Mouse (Mus musculus) liver (tissue): ENCODE measurements at regions not wholly inside any gene's neighbourhood (a gene's known extent, or its start where the extent isn't known, plus 50 kb on each side); places are given as distances from the start of the nearest gene placed in this dataset.

Source experiments
- DNase-seq: peaks from one replicate; pipeline ENCODE4 v3.0.0-alpha.2; 2020; ENCODE audit warnings: mixed read lengths

- DNase-seq: no peak
These were observed 645.4 kb upstream of the Cited2 start for GRCm38 (mm10) chr10:17077580-17077979.

GRCm38 (mm10) chr10:17080818-17081217 is 642.2 kb upstream of the Cited2 start:
- DNase-seq: no peak

- no peak for DNase-seq
These were observed 640.1 kb upstream of the Cited2 start for GRCm38 (mm10) chr10:17082926-17083325.

DNA sequence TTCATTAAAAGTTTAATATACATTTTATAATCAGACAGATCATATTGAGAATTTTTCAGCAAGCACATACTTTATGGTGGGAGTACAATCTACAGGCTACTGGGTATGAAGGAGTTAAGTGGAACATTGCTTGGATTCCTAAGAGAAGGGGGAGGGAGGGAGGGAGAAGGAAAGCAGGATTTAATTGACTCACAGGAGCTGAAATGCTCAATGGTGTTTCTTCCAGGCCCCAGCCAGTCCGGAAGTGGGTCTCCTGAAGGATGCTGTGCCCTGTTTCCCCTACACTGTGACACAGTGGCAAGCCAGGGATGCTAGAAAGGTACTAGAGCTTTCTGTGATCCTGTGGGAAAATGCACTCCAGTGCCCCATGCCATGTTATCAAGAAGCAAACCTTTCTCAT is 621.0 kb upstream of the Cited2 start:
- no peak for DNase-seq

- no peak for DNase-seq
These were observed 619.6 kb upstream of the Cited2 start for GRCm38 (mm10) chr10:17103416-17103815.

DNA sequence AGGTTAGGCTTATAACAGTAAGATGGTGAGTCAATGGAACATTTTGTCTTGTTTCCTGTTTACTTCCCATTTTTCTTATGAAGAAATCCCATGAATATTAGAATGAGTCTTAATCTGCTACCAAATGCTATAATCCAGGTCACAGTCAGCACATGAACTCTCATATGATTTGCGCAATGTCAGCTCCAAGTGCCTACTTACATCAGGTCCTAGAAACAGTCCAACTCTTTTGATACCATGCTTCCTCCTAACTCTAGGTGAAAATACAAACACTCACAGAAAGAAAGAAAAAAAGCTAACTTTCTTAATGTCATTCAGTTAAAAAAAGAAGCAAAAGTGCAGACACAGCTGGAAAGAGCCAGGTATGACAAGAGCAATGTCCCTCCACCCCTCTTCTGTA is 616.2 kb upstream of the Cited2 start:
- DNase-seq: no peak

DNA sequence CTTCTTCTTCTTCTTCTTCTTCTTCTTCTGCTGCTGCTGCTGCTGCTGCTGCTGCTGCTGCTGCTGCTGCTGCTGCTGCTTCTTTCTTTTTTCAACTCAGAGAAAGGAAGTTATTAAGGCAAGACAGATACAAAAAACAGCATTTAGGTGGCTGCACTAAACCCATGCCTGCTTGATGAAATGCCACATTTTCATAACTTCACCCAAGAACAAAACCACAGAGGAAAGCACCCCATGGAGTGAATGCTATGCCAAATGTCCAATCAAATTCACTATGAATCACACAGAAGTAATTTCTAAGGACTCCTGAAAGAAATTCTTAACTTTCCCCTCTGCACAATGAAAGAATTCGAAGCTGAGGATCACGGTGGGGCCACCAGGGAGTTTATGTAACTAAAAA is 611.9 kb upstream of the Cited2 start:
- no peak for DNase-seq

DNA sequence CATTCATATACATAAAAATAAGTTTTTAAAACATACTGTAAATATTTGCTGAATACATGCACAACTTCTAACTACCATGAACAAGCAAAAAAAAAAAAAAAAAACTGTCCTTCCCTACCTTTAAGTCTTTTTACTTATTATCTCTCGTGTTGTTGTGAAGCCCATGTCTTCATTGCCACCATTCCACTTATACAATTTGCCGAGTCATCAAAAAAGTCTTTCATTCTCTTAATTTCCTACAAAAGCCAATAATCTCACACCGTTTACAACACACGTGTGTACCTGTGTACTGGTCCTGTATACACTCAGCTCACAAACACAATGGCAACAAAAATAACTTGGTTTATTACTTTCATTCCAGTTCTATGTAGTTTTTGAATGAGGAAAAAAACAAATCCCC is 608.2 kb upstream of the Cited2 start:
- DNase-seq: no peak

GRCm38 (mm10) chr10:17129391-17130163 is 593.4 kb upstream of the Cited2 start:
- DNase-seq: no peak

DNA sequence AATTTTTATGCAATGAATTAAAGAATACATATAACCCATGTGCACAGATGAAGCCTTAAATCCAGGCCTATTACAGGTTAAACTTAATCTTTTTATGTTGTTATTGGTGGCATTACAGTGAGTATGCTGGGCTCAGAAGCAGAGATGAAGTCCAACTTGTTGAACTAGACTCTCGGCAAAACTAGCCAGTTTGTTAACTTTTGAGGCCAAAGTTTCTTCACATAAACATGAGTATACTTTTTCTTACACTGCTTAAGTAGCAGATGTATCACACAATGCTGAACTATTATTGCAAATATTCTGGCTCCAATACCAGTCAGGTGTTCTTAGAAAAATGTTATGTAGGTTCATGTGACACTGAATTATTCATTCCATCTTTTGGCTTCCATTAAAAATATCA is 592.4 kb upstream of the Cited2 start:
- no peak for DNase-seq

DNA sequence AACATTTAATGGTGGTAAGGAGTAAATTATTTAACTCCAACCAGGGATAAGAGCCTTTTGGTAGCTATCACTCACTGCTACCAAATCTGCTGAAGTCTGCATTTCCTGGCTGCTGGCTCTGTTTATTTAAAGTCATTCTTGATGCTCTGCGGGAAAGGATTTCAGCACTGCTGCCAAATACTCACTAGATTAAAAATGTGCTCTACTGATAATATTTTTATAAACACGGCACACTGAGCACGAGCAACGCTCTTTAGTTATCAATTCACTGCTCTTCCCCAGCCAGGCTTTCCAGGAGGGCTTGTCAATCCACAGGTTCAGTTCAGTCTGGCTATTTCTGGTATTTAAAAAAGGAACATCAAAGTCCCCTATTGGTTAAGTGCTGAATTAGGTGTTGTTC is 591.3 kb upstream of the Cited2 start:
- no peak for DNase-seq

DNA sequence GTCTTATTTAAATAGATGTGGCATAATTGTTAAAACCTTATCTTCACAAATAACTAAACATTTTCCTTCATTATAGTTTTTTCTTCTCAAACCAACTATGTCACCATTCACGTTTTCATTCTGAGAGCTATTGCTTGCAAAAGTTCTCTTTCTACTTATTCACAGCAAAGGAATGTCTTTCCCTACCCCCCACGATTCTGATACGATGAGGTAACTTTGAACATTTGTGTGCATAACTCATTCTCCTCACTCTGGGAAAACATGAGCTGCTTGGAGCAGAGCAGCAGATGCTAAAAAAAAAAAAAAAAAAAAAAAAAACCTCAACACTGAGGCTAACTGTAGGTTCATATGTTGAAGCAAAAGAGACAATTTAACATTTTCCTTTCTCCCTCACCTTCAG is 547.6 kb upstream of the Cited2 start:
- DNase-seq: no peak

DNA sequence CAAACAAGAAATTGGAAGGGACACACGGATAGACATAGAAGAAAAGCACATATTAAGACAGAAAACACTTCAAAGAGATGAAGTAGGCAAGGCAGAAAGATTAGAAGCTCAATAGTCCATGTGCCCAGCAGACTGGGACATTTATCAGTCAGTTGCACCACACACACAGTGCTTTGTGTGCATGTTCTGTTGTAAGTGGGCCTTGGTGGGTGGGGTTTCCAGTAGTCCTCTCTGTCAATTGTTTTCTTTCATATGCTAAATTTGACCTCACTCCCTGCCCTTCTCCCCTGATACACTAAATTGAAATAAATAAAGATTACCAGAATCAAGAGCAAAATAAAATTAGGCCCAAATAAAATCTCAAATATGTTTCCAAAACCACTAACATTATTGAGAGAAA is 546.0 kb upstream of the Cited2 start:
- no peak for DNase-seq

DNA sequence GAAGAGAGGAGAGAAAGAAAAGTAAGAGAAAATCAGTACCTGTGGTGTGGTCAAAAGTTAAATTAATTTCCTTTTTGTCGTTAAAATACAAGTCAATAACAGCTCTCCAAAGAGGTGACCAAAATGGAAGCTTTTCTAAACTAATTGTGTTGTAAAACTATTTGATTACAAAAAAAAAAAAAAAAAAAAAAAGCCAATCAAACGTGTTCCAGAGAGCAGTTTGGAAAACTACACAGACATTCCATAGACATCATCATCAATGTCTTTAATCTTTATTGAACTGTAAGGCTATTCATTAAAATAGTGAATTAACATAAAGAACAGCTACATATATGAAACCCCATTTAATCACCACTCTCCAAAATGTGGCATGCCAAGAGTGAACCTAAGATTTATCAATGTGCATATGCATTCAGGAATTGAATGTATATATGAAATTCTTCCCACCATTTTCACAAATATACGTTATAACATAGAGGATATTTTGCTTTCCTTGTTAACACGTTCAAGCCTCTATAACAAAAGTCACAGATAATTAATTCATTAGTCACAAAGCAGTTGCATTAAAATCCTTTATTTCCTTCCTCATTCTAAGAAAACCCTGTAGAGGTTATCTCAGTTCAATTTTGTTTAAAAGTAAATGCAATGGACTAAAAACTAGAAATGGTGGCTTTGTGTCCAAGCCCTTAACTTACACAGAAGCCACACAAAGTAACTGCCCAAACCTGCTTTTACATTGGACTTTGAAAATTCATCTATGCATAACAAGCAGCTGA is 545.3 kb upstream of the Cited2 start:
- DNase-seq: no peak

GRCm38 (mm10) chr10:17178627-17179026 is 544.4 kb upstream of the Cited2 start:
- no peak for DNase-seq

GRCm38 (mm10) chr10:17184418-17184817 is 538.6 kb upstream of the Cited2 start:
- DNase-seq: no peak

DNA sequence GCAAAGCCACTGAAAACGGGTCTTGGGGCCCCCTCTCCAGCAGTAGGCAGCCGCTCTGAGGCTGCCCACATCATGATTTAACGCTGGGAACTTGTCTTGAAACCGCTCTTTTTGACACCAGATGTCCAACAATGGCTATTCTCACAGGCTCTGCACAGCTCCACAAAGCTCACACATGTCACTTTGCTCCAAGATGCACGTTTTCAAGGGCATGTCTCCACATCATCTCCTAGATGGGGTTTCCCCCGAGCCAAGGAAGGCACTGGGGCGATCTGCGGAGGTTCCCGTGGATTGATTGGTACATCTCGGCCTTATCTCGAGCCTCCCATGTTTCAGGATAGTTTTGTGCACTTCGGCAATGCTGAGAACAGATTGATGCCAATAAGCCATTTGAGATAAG is 526.8 kb upstream of the Cited2 start:
- no peak for DNase-seq

GRCm38 (mm10) chr10:17196636-17197035 is 526.4 kb upstream of the Cited2 start:
- DNase-seq: no peak

GRCm38 (mm10) chr10:17200524-17201426 is 522.2 kb upstream of the Cited2 start:
- no peak for DNase-seq

DNA sequence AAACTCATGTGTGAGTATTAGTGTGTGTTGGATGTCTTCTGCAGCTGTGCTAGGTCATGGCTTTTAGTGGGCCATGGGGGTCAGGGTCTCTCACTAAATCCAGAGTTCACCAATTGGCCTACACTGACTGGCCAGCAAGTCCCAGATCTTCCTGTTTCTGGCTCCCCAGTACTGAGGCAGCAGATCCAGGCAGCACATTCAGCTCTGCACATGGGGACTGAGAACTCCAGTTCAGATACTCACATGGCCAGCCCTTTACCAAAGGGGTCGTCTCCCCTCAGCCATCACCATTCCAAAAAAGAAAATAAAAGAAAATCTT is 521.6 kb upstream of the Cited2 start:
- DNase-seq: no peak

- no peak for DNase-seq
These were observed 520.2 kb upstream of the Cited2 start for GRCm38 (mm10) chr10:17202556-17203415.

DNA sequence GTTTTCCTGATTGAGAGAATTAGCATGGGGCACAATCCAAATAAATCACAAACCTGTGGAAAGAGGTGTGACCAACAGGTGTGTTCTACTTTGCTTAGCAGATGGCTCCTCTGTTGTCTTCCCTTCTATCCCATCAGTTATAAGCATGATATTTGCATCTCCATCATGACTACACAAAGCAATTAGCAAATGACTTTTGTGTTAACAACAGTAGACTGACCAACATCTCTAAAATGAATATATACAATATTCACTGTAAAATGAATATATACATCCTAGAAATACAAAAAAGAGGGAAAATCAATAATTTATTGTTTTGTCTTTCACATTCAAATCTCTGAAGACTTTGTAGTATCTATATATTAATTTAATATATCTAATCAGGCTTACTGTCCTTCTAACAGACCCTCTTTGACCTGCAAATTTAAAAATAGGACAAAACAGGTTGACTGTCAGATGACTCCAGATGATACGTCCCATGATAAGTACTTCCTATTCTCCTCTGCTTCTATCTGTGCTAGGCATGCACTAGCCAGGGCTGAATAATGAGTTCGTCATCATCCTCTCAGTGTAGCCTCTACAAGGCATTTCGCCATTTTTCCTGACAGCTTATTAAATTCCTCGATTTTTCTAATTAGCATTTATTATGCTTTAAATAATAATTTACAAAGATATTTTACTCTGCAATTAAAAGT is 519.5 kb upstream of the Cited2 start:
- DNase-seq: no peak
